Mouse (Mus musculus): ENCODE data around the gene Rhoc. TPM values are rescaled to one million over a fixed set of nuclear protein-coding genes. Genes with fewer than 3 reads are reported as not detected.

Gene Rhoc
- 16.3 TPM for polyA plus RNA-seq (2017; shearing (Covaris generic))

GRCm38 (mm10) chr3:104788075-104788474 is at the start of gene Rhoc:
Rhoc (plus strand) TSS chr3:104788375.

GRCm38 (mm10) chr3:104780561-104781420 is 7.4 kb upstream of the Rhoc start, which contains the start of gene Ppm1j:
Ppm1j (plus strand) TSS chr3:104781056.

GRCm38 (mm10) chr3:104781471-104781903 is 6.7 kb upstream of the Rhoc start, which contains the start of gene Fam19a3:
Fam19a3 (minus strand) TSS chr3:104781840.

GRCm38 (mm10) chr3:104817991-104818748 is 30.0 kb downstream of the Rhoc start, which contains the start of gene Mov10:
Mov10 (minus strand) TSS chr3:104818563.

Other genes starting within 250 kb of the Rhoc start
- gene Slc16a1, start 149.7 kb upstream of the Rhoc start, polyA plus RNA-seq (2017; shearing (Covaris generic)): 46.2 TPM
- 60.8 TPM for gene Ppm1j, start 7.3 kb upstream of the Rhoc start, polyA plus RNA-seq (2017; shearing (Covaris generic))
- gene Fam19a3, start 6.5 kb upstream of the Rhoc start, polyA plus RNA-seq (2017; shearing (Covaris generic)): 2.5 TPM
- 29.8 TPM for gene Mov10, start 30.2 kb downstream of the Rhoc start, polyA plus RNA-seq (2017; shearing (Covaris generic))
- 46.2 TPM for gene St7l, start 75.6 kb downstream of the Rhoc start, polyA plus RNA-seq (2017; shearing (Covaris generic))
- gene Capza1, start 76.1 kb downstream of the Rhoc start, polyA plus RNA-seq (2017; shearing (Covaris generic)): 331 TPM
- gene Wnt2b, start 173.5 kb downstream of the Rhoc start, polyA plus RNA-seq (2017; shearing (Covaris generic)): not detected

Measured in effector memory CD4-positive, alpha-beta T cell, adult 5 months (primary cell).